Mouse (Mus musculus) liver, embryonic 16.5 days (tissue): ENCODE measurements at regions not wholly inside any gene's neighbourhood (a gene's known extent, or its start where the extent isn't known, plus 50 kb on each side); places are given as distances from the start of the nearest gene placed in this dataset.
"Not testable (repeated sequence)": the region's sequence is repeated elsewhere in the genome, so short reads cannot be mapped to it uniquely, and the experiment has no call there.

Experiments
- ATAC-seq: fragments of 200-750 bp; cut with Nextera tagmentation; 2 replicates; pipeline ENCODE4 v1.8.0; 2017; ENCODE audit warnings: low read depth, mild to moderate bottlenecking, moderate number of reproducible peaks, moderate library complexity
- H3K27ac ChIP-seq: fragments of 300-500 bp; sonication (generic); 2 replicates; pipeline ENCODE4 v1.5.1; 2014; ENCODE audit warnings: mild to moderate bottlenecking, low read length
- H3K27me3 ChIP-seq: fragments of 300-500 bp; sonication (generic); 2 replicates; pipeline ENCODE4 v1.6.1; 2014; ENCODE audit warnings: low read depth, low read length, mixed read lengths; ENCODE audit not compliant: control insufficient read depth, insufficient read depth
- H3K36me3 ChIP-seq: fragments of 300-500 bp; sonication (generic); 2 replicates; pipeline ENCODE4 v1.6.1; 2014; ENCODE audit warnings: mild to moderate bottlenecking; ENCODE audit not compliant: control insufficient read depth, insufficient read depth
- H3K4me1 ChIP-seq: fragments of 300-500 bp; sonication (generic); 2 replicates; pipeline ENCODE4 v1.6.1; 2014; ENCODE audit warnings: low read depth, low read length, mixed read lengths; ENCODE audit not compliant: control insufficient read depth
- H3K4me2 ChIP-seq: fragments of 300-500 bp; sonication (generic); 2 replicates; pipeline ENCODE4 v1.6.1; 2014; ENCODE audit warnings: low read depth, low read length, mixed read lengths
- H3K4me3 ChIP-seq: fragments of 300-500 bp; sonication (generic); 2 replicates; pipeline ENCODE4 v1.5.1; 2014; ENCODE audit warnings: low read depth, mild to moderate bottlenecking, low read length
- H3K9ac ChIP-seq: fragments of 300-500 bp; sonication (generic); 2 replicates; pipeline ENCODE4 v1.6.1; 2014; ENCODE audit warnings: low read depth, low read length
- H3K9me3 ChIP-seq: fragments of 300-500 bp; sonication (generic); replicated peaks from 2 replicates; pipeline ENCODE4 v1.6.1; 2016; ENCODE audit warnings: low read length; ENCODE audit not compliant: control insufficient read depth
- WGBS: fragments of 180-500 bp; shearing (Covaris S2); extraction: QIAGEN DNeasy Blood & Tissue Kit; methylation state at CpG from one replicate; pipeline ENCODE4 v1.1.7; 2014; ENCODE audit not compliant: insufficient replicate concordance; 5-methylcytosine and 5-hydroxymethylcytosine counted together

DNA sequence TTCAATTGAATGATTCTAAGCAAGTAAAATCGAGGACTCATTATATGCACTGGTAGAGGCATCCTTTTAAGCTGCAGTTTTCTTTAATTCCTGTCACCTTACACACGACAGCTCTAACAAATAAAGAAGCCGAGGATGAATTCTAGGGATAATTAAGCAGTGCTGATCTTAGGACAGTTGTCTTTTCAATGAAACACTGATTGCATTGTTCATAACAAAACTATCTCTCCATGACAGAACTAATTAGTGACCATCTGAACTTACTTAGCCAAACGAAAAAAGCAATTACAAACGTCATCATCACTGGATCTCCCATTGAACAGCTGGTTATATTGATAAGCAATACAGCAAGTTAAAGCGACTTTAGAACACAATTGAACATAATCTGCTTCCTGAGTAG, 1579.7 kb upstream of the G6pd2 start:
- H3K9ac ChIP-seq = no peak overlapping the region
- H3K27me3 ChIP-seq = no peaks in the 10 kb centered on the region
- no peak overlapping the region for H3K4me2 ChIP-seq
- WGBS = 42% methylated on average over 6 of the region's 6 CpGs
- no peak overlapping the region for H3K27ac ChIP-seq
- no peaks in the 10 kb centered on the region for H3K4me1 ChIP-seq
- ATAC-seq = no peak
- H3K4me3 ChIP-seq = no peak overlapping the region
- H3K36me3 ChIP-seq = no peaks in the 10 kb centered on the region
- H3K9me3 ChIP-seq = no peaks in the 10 kb centered on the region

DNA sequence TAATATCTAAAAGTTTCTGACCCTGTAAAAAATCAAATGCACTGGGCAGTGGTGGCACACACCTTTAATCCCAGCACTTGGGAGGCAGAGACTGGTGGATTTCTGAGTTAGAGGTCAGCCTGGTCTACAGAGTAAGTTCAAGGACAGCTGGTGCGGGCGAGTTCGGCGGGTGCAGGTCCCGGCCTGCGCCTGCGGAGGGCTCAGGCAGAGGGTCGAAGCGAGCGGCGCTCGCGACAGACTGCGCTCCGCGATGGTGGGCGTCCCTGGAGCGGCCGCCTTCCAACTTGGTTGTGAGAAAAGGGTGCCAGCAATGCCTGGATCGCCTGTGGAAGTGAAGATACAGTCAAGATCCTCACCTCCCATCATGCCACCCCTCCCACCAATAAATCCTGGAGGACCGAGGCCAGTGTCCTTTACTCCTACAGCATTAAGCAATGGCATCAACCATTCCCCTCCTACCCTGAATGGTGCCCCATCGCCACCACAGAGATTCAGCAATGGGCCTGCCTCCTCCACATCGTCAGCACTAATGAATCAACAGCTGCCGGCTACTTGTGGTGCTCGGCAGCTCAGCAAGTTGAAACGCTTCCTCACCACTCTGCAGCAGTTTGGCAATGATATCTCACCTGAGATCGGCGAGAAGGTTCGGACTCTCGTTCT, 1577.3 kb upstream of the G6pd2 start:
- 14% methylated on average over 30 of the region's 30 CpGs for WGBS
- not testable (repeated sequence) for H3K4me1 ChIP-seq, H3K27ac ChIP-seq, H3K9me3 ChIP-seq, H3K27me3 ChIP-seq, H3K4me2 ChIP-seq, H3K36me3 ChIP-seq, H3K9ac ChIP-seq, H3K4me3 ChIP-seq
- 0 out of 2 replicates have a peak, but pooled peaks have one; percentile 54 for ATAC-seq

DNA sequence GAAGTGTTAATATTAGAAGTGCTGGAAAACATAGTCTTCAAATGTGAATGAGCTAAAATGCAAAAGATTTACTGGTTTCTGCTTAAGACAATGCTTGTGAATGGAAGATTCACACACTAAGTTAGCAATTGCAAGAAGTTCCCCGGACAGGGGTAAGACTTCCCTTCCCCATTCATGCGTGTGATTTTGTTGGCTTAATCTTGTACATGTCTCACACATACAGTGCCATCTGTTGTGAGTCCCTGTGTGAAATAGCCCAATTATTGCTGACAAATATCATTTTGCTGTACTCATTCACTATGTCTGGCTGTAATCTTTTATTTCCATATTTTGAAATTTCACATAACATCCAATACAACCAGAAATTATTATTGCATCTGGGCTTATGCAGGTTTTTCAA, 1564.4 kb upstream of the G6pd2 start:
- no peak overlapping the region for H3K27ac ChIP-seq
- no peak overlapping the region for H3K4me3 ChIP-seq
- H3K4me2 ChIP-seq = no peak overlapping the region
- ATAC-seq = no peak
- WGBS = 77% methylated on average over 2 of the region's 2 CpGs
- no peaks in the 10 kb centered on the region for H3K36me3 ChIP-seq
- H3K4me1 ChIP-seq = no peaks in the 10 kb centered on the region
- no peak overlapping the region for H3K9ac ChIP-seq
- H3K9me3 ChIP-seq = no peaks in the 10 kb centered on the region
- no peaks in the 10 kb centered on the region for H3K27me3 ChIP-seq

DNA sequence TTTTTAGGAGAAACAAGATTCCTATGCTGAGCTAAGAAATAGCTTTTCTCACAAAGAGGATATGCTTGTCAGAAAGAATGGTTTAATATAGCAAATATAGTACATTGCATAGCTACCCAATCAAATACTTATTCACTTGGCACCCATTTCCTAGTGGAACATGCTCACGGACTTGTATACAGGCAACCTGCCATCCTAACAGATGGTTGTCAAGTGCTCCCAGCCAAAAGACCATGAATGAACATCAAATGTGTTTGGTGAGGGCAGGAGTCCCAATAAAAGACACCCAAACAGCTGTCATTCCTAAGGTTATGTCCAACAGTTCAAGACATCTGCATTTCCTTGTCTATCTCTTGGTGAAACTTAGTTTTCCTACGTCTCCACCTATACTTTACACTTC, 1531.9 kb upstream of the G6pd2 start:
- no peaks in the 10 kb centered on the region for H3K4me1 ChIP-seq
- H3K27me3 ChIP-seq = no peaks in the 10 kb centered on the region
- H3K27ac ChIP-seq = no peak overlapping the region
- no peak overlapping the region for H3K9ac ChIP-seq
- WGBS = 64% methylated on average over 2 of the region's 2 CpGs
- H3K4me3 ChIP-seq = no peak overlapping the region
- H3K4me2 ChIP-seq = no peak overlapping the region
- no peaks in the 10 kb centered on the region for H3K36me3 ChIP-seq
- no peak for ATAC-seq
- no peaks in the 10 kb centered on the region for H3K9me3 ChIP-seq
